ENCODE assay signal across 1 mouse cellular context in the genomic region with DNA sequence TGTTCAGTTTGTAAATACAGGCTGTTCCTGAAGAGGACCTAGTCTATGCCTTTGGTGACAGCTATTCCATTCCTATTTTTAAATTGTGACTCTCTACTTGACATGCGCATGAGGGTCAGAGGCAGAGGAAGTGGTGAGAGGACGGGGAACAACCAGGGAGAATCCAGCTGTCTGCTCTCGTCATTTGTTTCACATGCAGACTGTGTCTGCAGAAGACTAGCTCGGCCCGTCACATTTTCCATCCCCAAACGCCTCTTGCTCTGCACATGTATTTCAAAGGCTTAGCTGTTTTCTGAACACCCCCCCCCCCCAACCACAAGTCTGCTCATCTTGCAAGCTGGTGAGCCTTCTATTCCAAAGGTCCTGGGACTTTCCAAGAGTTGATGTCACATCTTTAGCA.
TF ChIP-seq lines count a peak whose summit lies in the region.

No protein-coding gene starts in this region.

TF ChIP-seq in CH12.LX, 34 proteins besides CTCF, POLR2A, EP300 and RAD21 (continued from another document):
- TF ChIP-seq ZKSCAN1 (IDR thresholded peaks at IDR 0.05; ENCODE audit: borderline replicate concordance, low read depth, low read length) (no peak), MEF2A (IDR thresholded peaks at IDR 0.05; ENCODE audit: borderline replicate concordance, low read depth, low read length) (peak; percentile 98), JUN (IDR thresholded peaks at IDR 0.05; ENCODE audit: insufficient read depth, low read depth, low read length) (peak; percentile 100), MYC (IDR thresholded peaks at IDR 0.05; ENCODE audit: low read depth, low read length) (peak; percentile 96), SMC3 (IDR thresholded peaks at IDR 0.05; ENCODE audit: low read depth, low read length) (no peak; the same call in 1 of the 2 replicates), MAFK (IDR thresholded peaks at IDR 0.05; ENCODE audit: insufficient replicate concordance, low read length) (peak; percentile 70; the same call in 1 of the 2 replicates), TCF12 (IDR thresholded peaks at IDR 0.05; ENCODE audit: low read depth, low read length) (peak; percentile 98), USF1 (IDR thresholded peaks at IDR 0.05; ENCODE audit: low read depth, low read length) (no peak), ZMIZ1 (IDR thresholded peaks at IDR 0.05; ENCODE audit: low read depth, low read length) (peak; percentile 72), CHD1 (IDR thresholded peaks at IDR 0.05; ENCODE audit: low read depth, low read length) (no peak), MAX (IDR thresholded peaks at IDR 0.05; ENCODE audit: low read length) (peak; percentile 93), USF2 (conservative IDR thresholded peaks at IDR 0.05; ENCODE audit: low read depth, low read length) (no peak), MAZ (IDR thresholded peaks at IDR 0.05; ENCODE audit: low read depth, low read length) (peak; percentile 97), ETS1 (conservative IDR thresholded peaks at IDR 0.05; ENCODE audit: low read depth, low read length) (peak; percentile 100), BHLHE40 (IDR thresholded peaks at IDR 0.05; ENCODE audit: low read depth, low read length) (peak; percentile 98), SIN3A (IDR thresholded peaks at IDR 0.05; ENCODE audit: low read length) (peak; percentile 81)
TF ChIP-seq in CH12.LX: peak in this region for 24.
